17 mouse cellular contexts compared by ENCODE assay signal in genomic region chr16:35033809-35034577, GRCm38 (mm10). TPM values are rescaled to one million over a fixed set of nuclear protein-coding genes. Genes with fewer than 3 reads are reported as not detected.
DNase-seq lines count a peak whose midpoint lies in the region; ATAC-seq lines count a peak whose summit lies in the region.
"Had no signal": no experiment of that assay in that cellular context is flagged by ENCODE, and none has a peak within 500 bp of the region (broad histone marks: within the 10 kb centered on the region; RNA-seq: fewer than 3 reads in every experiment).

No protein-coding gene starts in this region.

- peaks cover 25% of the 10 kb centered on the region for H3K4me1 ChIP-seq in kidney, embryonic 15.5 days
- no peaks in the 10 kb centered on the region for H3K4me1 ChIP-seq in stomach, embryonic 14.5 days (ENCODE audit: control insufficient read depth, insufficient read depth, low read length)
- H3K4me1 ChIP-seq in heart, embryonic 11.5 days (ENCODE audit: control insufficient read depth, insufficient read depth, low read length) = no peaks in the 10 kb centered on the region; the same call in 1 of the 2 replicates

- DNase-seq in kidney, postnatal 4 days = no peak
- DNase-seq in right cerebral cortex, adult 18-20 months = peak; percentile 31
- DNase-seq in right cerebral cortex, postnatal 36 days (ENCODE audit: low spot score in 2 of 2) = no peak
- peak; percentile 88 for DNase-seq in fat pad, adult 2 months (ENCODE audit: extremely low read depth, low read depth, low spot score)
- DNase-seq in gastrocnemius, adult 18-20 months (ENCODE audit: low spot score) = no peak
- DNase-seq: adrenal gland, postnatal 25 days; cerebellum, adult 9-10 months; heart, postnatal 10 days; right cerebral cortex, postnatal 25 days had no signal

- peaks cover 36% of the 10 kb centered on the region for H3K36me3 ChIP-seq in kidney, embryonic 15.5 days
- H3K36me3 ChIP-seq in stomach, embryonic 14.5 days (ENCODE audit: control insufficient read depth, insufficient read depth, low read length) = peaks cover 12% of the 10 kb centered on the region
- H3K36me3 ChIP-seq in heart, embryonic 11.5 days (ENCODE audit: control insufficient read depth, insufficient read depth, low read length) = no peaks in the 10 kb centered on the region; the same call in none of the 2 replicates
- H3K36me3 ChIP-seq: neural tube, embryonic 12.5 days had no signal

- H3K27me3 ChIP-seq in kidney, embryonic 15.5 days = no peaks in the 10 kb centered on the region
- no peaks in the 10 kb centered on the region for H3K27me3 ChIP-seq in stomach, embryonic 14.5 days (ENCODE audit: control insufficient read depth, insufficient read depth, low read length)
- no peaks in the 10 kb centered on the region for H3K27me3 ChIP-seq in heart, embryonic 11.5 days (ENCODE audit: control insufficient read depth, insufficient read depth, low read length)
- H3K27me3 ChIP-seq: hindbrain, embryonic 13.5 days; neural tube, embryonic 12.5 days had no signal

- peak overlapping the region; percentile 19 for H3K27ac ChIP-seq in kidney, embryonic 15.5 days
- peak overlapping the region; percentile 69; the same call in 1 of the 2 replicates for H3K27ac ChIP-seq in stomach, embryonic 14.5 days (ENCODE audit: low read length)
- no peak overlapping the region for H3K27ac ChIP-seq in heart, embryonic 11.5 days (ENCODE audit: low read depth, low read length)
- H3K27ac ChIP-seq: hindbrain, embryonic 13.5 days; neural tube, embryonic 12.5 days had no signal

- ATAC-seq in kidney, embryonic 15.5 days (replicated peaks; ENCODE audit: low FRiP score) = no peak
- no peak for ATAC-seq in stomach, embryonic 14.5 days (ENCODE audit: insufficient number of reproducible peaks, insufficient read depth, low FRiP score, low read depth)
- ATAC-seq in heart, embryonic 11.5 days (replicated peaks; ENCODE audit: insufficient number of reproducible peaks, low FRiP score, low TSS enrichment) = no peak
- ATAC-seq: activated CD4-positive, CD25-positive, alpha-beta regulatory T cell, adult 4 months; intestine, postnatal 0 days had no signal

- H3K4me2 ChIP-seq in kidney, embryonic 15.5 days = no peak overlapping the region
- no peak overlapping the region for H3K4me2 ChIP-seq in stomach, embryonic 14.5 days (replicated peaks; ENCODE audit: low read depth, low read length)
- H3K4me2 ChIP-seq in heart, embryonic 11.5 days = no peak overlapping the region
- H3K4me2 ChIP-seq: hindbrain, embryonic 13.5 days; lung, embryonic 14.5 days; neural tube, embryonic 12.5 days had no signal

- WGBS in kidney, embryonic 15.5 days = 38% methylated on average over 8 of the region's 8 CpGs
- 56% methylated on average over 8 of the region's 8 CpGs for WGBS in stomach, embryonic 14.5 days
- 69% methylated on average over 8 of the region's 8 CpGs for WGBS in heart, embryonic 11.5 days (ENCODE audit: insufficient replicate concordance)

- H3K4me3 ChIP-seq in kidney, embryonic 15.5 days (replicated peaks) = no peak overlapping the region
- H3K4me3 ChIP-seq in stomach, embryonic 14.5 days (ENCODE audit: low read depth, low read length) = no peak overlapping the region
- H3K4me3 ChIP-seq in heart, embryonic 11.5 days (ENCODE audit: low read depth, low read length) = no peak overlapping the region
- H3K4me3 ChIP-seq: hindbrain, embryonic 13.5 days; neural tube, embryonic 12.5 days had no signal

- H3K9ac ChIP-seq in kidney, embryonic 15.5 days = no peak overlapping the region
- H3K9ac ChIP-seq in stomach, embryonic 14.5 days (replicated peaks; ENCODE audit: low read depth, low read length) = no peak overlapping the region
- no peak overlapping the region for H3K9ac ChIP-seq in heart, embryonic 11.5 days (ENCODE audit: low read depth, low read length)
- H3K9ac ChIP-seq: hindbrain, embryonic 13.5 days; lung, embryonic 14.5 days; neural tube, embryonic 12.5 days had no signal

- H3K9me3 ChIP-seq in kidney, embryonic 15.5 days (replicated peaks) = no peaks in the 10 kb centered on the region
- H3K9me3 ChIP-seq in stomach, embryonic 14.5 days (ENCODE audit: control insufficient read depth, low read depth, low read length) = no peaks in the 10 kb centered on the region
- no peaks in the 10 kb centered on the region for H3K9me3 ChIP-seq in heart, embryonic 11.5 days (replicated peaks; ENCODE audit: control insufficient read depth, low read length)
- H3K9me3 ChIP-seq: hindbrain, embryonic 13.5 days; neural tube, embryonic 12.5 days had no signal

RNA-seq across cellular contexts. Expression of gene Hacd2, which starts 11.8 kb away (rescaled TPM):
- polyA plus RNA-seq in kidney, embryonic 15.5 days (2015; fragmentation: Nextera tagmentation; extraction: Ambion mirVana) = 103 and 108 TPM in 2 replicates
- 47.6 and 50.3 TPM in 2 replicates for polyA plus RNA-seq in stomach, embryonic 14.5 days (2014; fragmentation: Nextera tagmentation; extraction: Ambion mirVana)
- 32.3 and 34.2 TPM in 2 replicates for polyA plus RNA-seq in heart, embryonic 11.5 days (2014; fragmentation: Nextera tagmentation; extraction: Ambion mirVana)
- total RNA-seq in gastrocnemius, adult 18-20 months (2021) = 1 to 10 TPM; 1.9 to 2.1 TPM

Comparison
In these comparisons a context has a peak if more than half of its experiments do, and no peak if none do; other contexts are left out.
1. DNase-seq: peak in right cerebral cortex, adult 18-20 months (single experiment) and fat pad, adult 2 months (single experiment); none in kidney, postnatal 4 days (0 of 2), right cerebral cortex, postnatal 36 days (0 of 2) and gastrocnemius, adult 18-20 months (single experiment).